Mouse (Mus musculus) testis, adult 2 months (tissue): Measurements from ENCODE around the gene Bcl2. TPM values are rescaled to one million over a fixed set of nuclear protein-coding genes. Genes with fewer than 3 reads are reported as not detected.

Experiments used
- H3K27ac ChIP-seq: fragments of 200-500 bp; 2 replicates; pipeline ENCODE4 v1.5.1; 2012; ENCODE audit warnings: low read depth, low read length; ENCODE audit not compliant: control insufficient read depth, insufficient read depth
- H3K27me3 ChIP-seq: fragments of 200-500 bp; 2 replicates; pipeline ENCODE4 v1.6.1; 2012; ENCODE audit warnings: mild to moderate bottlenecking, low read length, moderate library complexity; ENCODE audit not compliant: control insufficient read depth, insufficient read depth
- H3K36me3 ChIP-seq: fragments of 200-500 bp; 2 replicates; pipeline ENCODE4 v1.6.1; 2012; ENCODE audit warnings: mild to moderate bottlenecking, low read length; ENCODE audit not compliant: control insufficient read depth, insufficient read depth
- H3K4me1 ChIP-seq: fragments of 200-500 bp; 2 replicates; pipeline ENCODE4 v1.6.1; 2012; ENCODE audit warnings: low read length; ENCODE audit not compliant: control insufficient read depth, insufficient read depth
- H3K4me3 ChIP-seq: fragments of 200-500 bp; 2 replicates; pipeline ENCODE4 v1.5.1; 2012; ENCODE audit warnings: low read depth, mild to moderate bottlenecking, low read length, moderate library complexity, mixed read lengths; ENCODE audit not compliant: control insufficient read depth
- CTCF ChIP-seq: fragments of 200-500 bp; IDR thresholded peaks from 2 replicates; pipeline ENCODE4 v1.5.1; 2012; ENCODE audit warnings: low read depth, mild to moderate bottlenecking, inconsistent platforms, low read length, moderate library complexity; ENCODE audit not compliant: control insufficient read depth, insufficient read depth, insufficient replicate concordance
- POLR2A ChIP-seq: fragments of 200-500 bp; IDR thresholded peaks from 2 replicates; pipeline ENCODE4 v1.6.1; 2012; ENCODE audit warnings: low read depth, mild to moderate bottlenecking, inconsistent platforms, low read length, moderate library complexity; ENCODE audit not compliant: control insufficient read depth
- polyA plus RNA-seq: library from polyadenylated mRNA; depleted of rRNA; stranded (reverse); fragments of >200 nt; gene quantifications from 2 replicates; pipeline ENCODE4 v1.2.3, GENCODE M21; 2012

Gene Bcl2
- polyA plus RNA-seq, 1 experiment = 0.11 TPM

GRCm38 (mm10) chr1:106682829-106683228 lies 31.2 kb downstream of the Bcl2 start:
- no peaks in the 10 kb centered on the region for H3K36me3 ChIP-seq
- no peaks in the 10 kb centered on the region for H3K27me3 ChIP-seq
- H3K4me3 ChIP-seq = no peak overlapping the region
- no peak overlapping the region for H3K27ac ChIP-seq
- H3K4me1 ChIP-seq = peaks cover 4% of the 10 kb centered on the region
- TF ChIP-seq POLR2A (no peak), CTCF (no peak)

GRCm38 (mm10) chr1:106679800-106680515 lies 34.1 kb downstream of the Bcl2 start:
- H3K27me3 ChIP-seq = no peaks in the 10 kb centered on the region
- H3K4me1 ChIP-seq = no peaks in the 10 kb centered on the region
- no peak overlapping the region for H3K27ac ChIP-seq
- TF ChIP-seq POLR2A (no peak), CTCF (no peak)
- H3K36me3 ChIP-seq = no peaks in the 10 kb centered on the region
- H3K4me3 ChIP-seq = no peak overlapping the region

- H3K27ac ChIP-seq = no peak overlapping the region
- H3K27me3 ChIP-seq = no peaks in the 10 kb centered on the region
- TF ChIP-seq CTCF (no peak), POLR2A (no peak)
- no peaks in the 10 kb centered on the region for H3K4me1 ChIP-seq
- H3K4me3 ChIP-seq = no peak overlapping the region
- no peaks in the 10 kb centered on the region for H3K36me3 ChIP-seq
Observed at GRCm38 (mm10) chr1:106678060-106678478, 36.0 kb downstream of the Bcl2 start.

GRCm38 (mm10) chr1:106666140-106667088 lies 47.7 kb downstream of the Bcl2 start:
- no peaks in the 10 kb centered on the region for H3K36me3 ChIP-seq

GRCm38 (mm10) chr1:106664978-106665377 lies 49.1 kb downstream of the Bcl2 start:
- H3K4me3 ChIP-seq = no peak overlapping the region
- no peaks in the 10 kb centered on the region for H3K4me1 ChIP-seq
- H3K36me3 ChIP-seq = no peaks in the 10 kb centered on the region
- H3K27me3 ChIP-seq = no peaks in the 10 kb centered on the region
- no peak for TF ChIP-seq CTCF
- no peak for TF ChIP-seq POLR2A
- H3K27ac ChIP-seq = no peak overlapping the region

More at GRCm38 (mm10) chr1:106666140-106667088, 47.7 kb downstream of the Bcl2 start:
- Histone ChIP-seq H3K27me3 (no peaks in the 10 kb centered on the region), H3K4me1 (no peaks in the 10 kb centered on the region), H3K4me3 (no peak overlapping the region), H3K27ac (no peak overlapping the region)
- no peak for TF ChIP-seq CTCF
- no peak for TF ChIP-seq POLR2A

- Histone ChIP-seq H3K4me1 (no peaks in the 10 kb centered on the region), H3K27ac (no peak overlapping the region), H3K36me3 (no peaks in the 10 kb centered on the region), H3K4me3 (no peak overlapping the region), H3K27me3 (no peaks in the 10 kb centered on the region)
- TF ChIP-seq CTCF (no peak), POLR2A (no peak)
Observed at GRCm38 (mm10) chr1:106662486-106662885, 51.6 kb downstream of the Bcl2 start.

GRCm38 (mm10) chr1:106658293-106658847 lies 55.7 kb downstream of the Bcl2 start:
- Histone ChIP-seq H3K4me1 (no peaks in the 10 kb centered on the region), H3K27ac (no peak overlapping the region), H3K27me3 (no peaks in the 10 kb centered on the region), H3K4me3 (no peak overlapping the region), H3K36me3 (no peaks in the 10 kb centered on the region)
- no peak for TF ChIP-seq POLR2A
- TF ChIP-seq CTCF = no peak

GRCm38 (mm10) chr1:106656207-106656738 lies 57.8 kb downstream of the Bcl2 start:
- Histone ChIP-seq H3K27me3 (no peaks in the 10 kb centered on the region), H3K4me1 (no peaks in the 10 kb centered on the region), H3K27ac (no peak overlapping the region), H3K4me3 (no peak overlapping the region), H3K36me3 (no peaks in the 10 kb centered on the region)
- no peak for TF ChIP-seq POLR2A
- no peak for TF ChIP-seq CTCF
